ENCODE assay signal across 7 mouse cellular contexts in genomic region chr8:84249257-84250170, GRCm38 (mm10). TPM values are rescaled to one million over a fixed set of nuclear protein-coding genes. Genes with fewer than 3 reads are reported as not detected.
DNase-seq lines count a peak whose midpoint lies in the region; ATAC-seq lines count a peak whose summit lies in the region.

Gene D8Ertd738e (minus strand): TSS chr8:84249719.

- peak; percentile 97 for ATAC-seq in intestine, embryonic 16.5 days
- ATAC-seq in midbrain, embryonic 11.5 days (ENCODE audit: low FRiP score) = peak; percentile 94

- H3K4me3 ChIP-seq in intestine, embryonic 16.5 days (ENCODE audit: low read length) = peak within 1 kb of the TSS; percentile 58
- peak within 1 kb of the TSS; percentile 79 for H3K4me3 ChIP-seq in midbrain, embryonic 11.5 days (ENCODE audit: low read depth, low read length)

- DNase-seq in adrenal gland, adult 8-10 months = peak; percentile 84
- DNase-seq in embryo, embryonic 11.5 days (ENCODE audit: low read depth, low spot score) = peak; percentile 84
- peak; percentile 59 to 84 for DNase-seq in gastrocnemius, postnatal 4 days (ENCODE audit: low spot score in 2 of 2)
- peak; percentile 88 to 89 for DNase-seq in left cerebral cortex, postnatal 36 days (ENCODE audit: low spot score in 2 of 2)
- peak; percentile 98 for DNase-seq in midbrain, embryonic 11.5 days (ENCODE audit: low spot score, missing footprints)
- DNase-seq in skeletal muscle tissue, adult 2 months (ENCODE audit: low read depth, low spot score) = peak; percentile 90

- H3K27ac ChIP-seq in intestine, embryonic 16.5 days (ENCODE audit: low read length) = peak within 1 kb of the TSS; percentile 43
- no peak within 1 kb of the TSS for H3K27ac ChIP-seq in midbrain, embryonic 11.5 days (ENCODE audit: low read depth, low read length)

- H3K4me2 ChIP-seq in intestine, embryonic 16.5 days (ENCODE audit: low read depth, low read length) = peak within 1 kb of the TSS; percentile 60
- peak within 1 kb of the TSS; percentile 58 for H3K4me2 ChIP-seq in midbrain, embryonic 11.5 days

- H3K27me3 ChIP-seq in intestine, embryonic 16.5 days (replicated peaks; ENCODE audit: control insufficient read depth, insufficient read depth, low read length) = no peaks in the 10 kb centered on the region
- no peaks in the 10 kb centered on the region for H3K27me3 ChIP-seq in midbrain, embryonic 11.5 days (ENCODE audit: control insufficient read depth, insufficient read depth, low read length)

- peaks cover 34% of the 10 kb centered on the region for H3K36me3 ChIP-seq in intestine, embryonic 16.5 days (ENCODE audit: control insufficient read depth, insufficient read depth, low read length)
- H3K36me3 ChIP-seq in midbrain, embryonic 11.5 days (ENCODE audit: control insufficient read depth, insufficient read depth, low read length) = peaks cover 33% of the 10 kb centered on the region; the same call in 1 of the 2 replicates

- H3K4me1 ChIP-seq in intestine, embryonic 16.5 days (ENCODE audit: control insufficient read depth, insufficient read depth, low read length) = no peaks in the 10 kb centered on the region
- H3K4me1 ChIP-seq in midbrain, embryonic 11.5 days (ENCODE audit: control insufficient read depth, insufficient read depth, low read length) = no peaks in the 10 kb centered on the region

- H3K9me3 ChIP-seq in intestine, embryonic 16.5 days (ENCODE audit: control insufficient read depth, low read length) = no peaks in the 10 kb centered on the region
- no peaks in the 10 kb centered on the region for H3K9me3 ChIP-seq in midbrain, embryonic 11.5 days (ENCODE audit: control insufficient read depth, low read length)

- 3% methylated on average over 52 of the region's 52 CpGs for WGBS in intestine, embryonic 16.5 days
- 4% methylated on average over 52 of the region's 52 CpGs for WGBS in midbrain, embryonic 11.5 days

- intact Hi-C loops in left cerebral cortex, postnatal 36 days (cut with DNase I) = no loop called here

- peak within 1 kb of the TSS; percentile 73 for H3K9ac ChIP-seq in intestine, embryonic 16.5 days (ENCODE audit: low read depth, low read length)
- peak within 1 kb of the TSS; percentile 76 for H3K9ac ChIP-seq in midbrain, embryonic 11.5 days (ENCODE audit: low read length)

RNA-seq across cellular contexts. Expression of gene D8Ertd738e, which starts in this region (rescaled TPM):
- total RNA-seq in adrenal gland, adult 8-10 months (2022) = 100 to 1,000 TPM; 171 to 296 (median 225) TPM
- total RNA-seq in gastrocnemius, postnatal 4 days (2021) = 100 to 1,000 TPM; 197 to 218 TPM
- 292 and 296 TPM in 2 replicates for polyA plus RNA-seq in intestine, embryonic 16.5 days (2015; fragmentation: Nextera tagmentation; extraction: Ambion mirVana)
- 100 to 1,000 TPM; 113 to 146 TPM for total RNA-seq in left cerebral cortex, postnatal 36 days (2021)
- polyA plus RNA-seq in midbrain, embryonic 11.5 days (2014; fragmentation: Nextera tagmentation; extraction: Ambion mirVana) = 281 and 304 TPM in 2 replicates
